Mouse (Mus musculus) liver, embryonic 11.5 days (tissue): Measurements from ENCODE around the gene Npc1l1. TPM values are rescaled to one million over a fixed set of nuclear protein-coding genes. Genes with fewer than 3 reads are reported as not detected.

ENCODE experiments used
- ATAC-seq: fragments of 200-750 bp; cut with Nextera tagmentation; replicated peaks from 2 replicates; pipeline ENCODE4 v1.8.0; 2017; ENCODE audit warnings: moderate number of reproducible peaks, mild to moderate bottlenecking, moderate TSS enrichment, moderate library complexity; ENCODE audit not compliant: low FRiP score
- DNase-seq: peaks from one replicate; pipeline ENCODE4 v3.0.0-alpha.2; 2017; ENCODE audit warnings: low spot score
- H3K27ac ChIP-seq: fragments of 300-500 bp; sonication (generic); 2 replicates; pipeline ENCODE4 v1.5.1; 2014; ENCODE audit warnings: mild to moderate bottlenecking, low read depth, low read length, control low read depth
- H3K27me3 ChIP-seq: fragments of 300-500 bp; sonication (generic); replicated peaks from 2 replicates; pipeline ENCODE4 v1.6.1; 2014; ENCODE audit warnings: low read length, mixed read lengths; ENCODE audit not compliant: control insufficient read depth, insufficient read depth
- H3K36me3 ChIP-seq: fragments of 300-500 bp; sonication (generic); 2 replicates; pipeline ENCODE4 v1.6.1; 2014; ENCODE audit warnings: mild to moderate bottlenecking, low read length, moderate library complexity, mixed read lengths; ENCODE audit not compliant: control insufficient read depth, insufficient read depth
- H3K4me1 ChIP-seq: fragments of 300-500 bp; sonication (generic); replicated peaks from 2 replicates; pipeline ENCODE4 v1.6.1; 2014; ENCODE audit warnings: low read length, mixed read lengths; ENCODE audit not compliant: control insufficient read depth, insufficient read depth
- H3K4me2 ChIP-seq: fragments of 300-500 bp; sonication (generic); 2 replicates; pipeline ENCODE4 v1.6.1; 2014; ENCODE audit warnings: mild to moderate bottlenecking, control low read depth, moderate library complexity
- H3K4me3 ChIP-seq: fragments of 300-500 bp; sonication (generic); 2 replicates; pipeline ENCODE4 v1.5.1; 2014; ENCODE audit warnings: low read depth, low read length, control low read depth
- H3K9ac ChIP-seq: fragments of 300-500 bp; sonication (generic); 2 replicates; pipeline ENCODE4 v1.6.1; 2014; ENCODE audit warnings: low read depth, low read length, control low read depth
- H3K9me3 ChIP-seq: fragments of 300-500 bp; sonication (generic); 2 replicates; pipeline ENCODE4 v1.6.1; 2016; ENCODE audit warnings: low read length, inconsistent platforms, mixed read lengths; ENCODE audit not compliant: control insufficient read depth
- WGBS: fragments of 180-500 bp; shearing (Covaris S2); extraction: QIAGEN DNeasy Blood & Tissue Kit; methylation state at CpG from one replicate; pipeline ENCODE4 v1.1.7; 2014; 5-methylcytosine and 5-hydroxymethylcytosine counted together
- polyA plus RNA-seq: library from polyadenylated mRNA; unstranded; fragments of >200 nt; fragmentation: Nextera tagmentation; extraction: Ambion mirVana; gene quantifications from 2 replicates; pipeline ENCODE4 v1.2.1, GENCODE M21; 2014

Npc1l1 gene
- polyA plus RNA-seq, 1 experiment from 2014 or later = 0.23 TPM

- H3K27ac ChIP-seq = no peak overlapping the region
- no peak overlapping the region for H3K4me2 ChIP-seq
- DNase-seq = no peak
- WGBS = 89% methylated on average over 6 of the region's 6 CpGs
- H3K27me3 ChIP-seq = peaks cover 2% of the 10 kb centered on the region; the same call in 1 of the 2 replicates
- no peak overlapping the region for H3K4me3 ChIP-seq
- ATAC-seq = no peak
- H3K4me1 ChIP-seq = no peaks in the 10 kb centered on the region
- H3K9me3 ChIP-seq = no peaks in the 10 kb centered on the region
- H3K36me3 ChIP-seq = no peaks in the 10 kb centered on the region
- H3K9ac ChIP-seq = no peak overlapping the region
These were observed 10.0 kb downstream of the Npc1l1 start for GRCm38 (mm10) chr11:6219967-6220366.

GRCm38 (mm10) chr11:6218189-6218896, 11.6 kb downstream of the Npc1l1 start:
- H3K4me2 ChIP-seq = no peak overlapping the region
- WGBS = 66% methylated on average over 11 of the region's 11 CpGs

DNA sequence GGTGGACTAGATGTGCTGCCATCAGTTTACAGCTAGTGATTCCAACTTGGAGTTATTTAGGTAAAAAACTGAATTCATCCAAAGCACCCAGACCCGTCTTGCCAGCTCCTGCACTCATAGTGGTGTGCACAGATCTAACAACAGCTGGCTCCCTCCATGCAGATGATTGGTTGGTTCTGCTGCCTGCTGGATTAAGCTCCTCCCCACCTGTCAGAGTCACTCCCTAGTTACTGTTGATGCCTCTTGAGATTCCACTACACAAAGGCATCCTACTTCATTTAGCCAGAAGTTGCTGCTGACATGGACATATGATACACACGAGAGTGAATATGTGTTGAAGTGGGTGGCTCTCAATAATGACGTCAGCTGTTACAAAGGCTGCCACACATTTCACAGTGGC, 13.1 kb downstream of the Npc1l1 start:
- Histone ChIP-seq H3K4me3 (no peak overlapping the region), H3K27me3 (no peaks in the 10 kb centered on the region), H3K9ac (no peak overlapping the region), H3K27ac (no peak overlapping the region), H3K4me1 (no peaks in the 10 kb centered on the region), H3K4me2 (no peak overlapping the region), H3K9me3 (no peaks in the 10 kb centered on the region), H3K36me3 (no peaks in the 10 kb centered on the region)
- ATAC-seq (no peak), DNase-seq (no peak)
- 63% methylated on average over 3 of the region's 3 CpGs for WGBS

More at GRCm38 (mm10) chr11:6218189-6218896, 11.6 kb downstream of the Npc1l1 start:
- no peak overlapping the region for H3K4me3 ChIP-seq
- ATAC-seq (no peak), DNase-seq (no peak)
- no peak overlapping the region for H3K27ac ChIP-seq
- H3K9ac ChIP-seq = no peak overlapping the region
- H3K27me3 ChIP-seq = no peaks in the 10 kb centered on the region
- no peaks in the 10 kb centered on the region for H3K4me1 ChIP-seq
- no peaks in the 10 kb centered on the region for H3K36me3 ChIP-seq
- no peaks in the 10 kb centered on the region for H3K9me3 ChIP-seq

DNA sequence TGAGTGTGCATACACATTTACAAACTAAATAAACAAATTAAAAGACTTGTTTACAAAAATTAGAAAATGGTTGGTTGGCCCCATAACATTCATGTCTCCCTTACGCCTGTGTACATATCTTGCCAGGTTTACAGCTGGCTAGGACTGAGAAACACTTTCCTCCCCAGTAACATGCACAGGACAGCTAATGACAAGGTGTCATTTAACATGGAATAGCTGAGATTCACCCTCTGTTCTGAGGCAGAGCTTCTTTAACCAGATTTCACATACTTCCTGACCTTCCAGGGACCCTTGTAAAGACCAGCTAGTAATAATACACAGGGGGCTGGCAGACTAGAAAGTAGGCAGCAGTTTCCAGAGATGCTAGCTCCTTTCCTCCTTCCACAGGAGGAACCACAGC, 21.8 kb downstream of the Npc1l1 start:
- DNase-seq = no peak
- no peaks in the 10 kb centered on the region for H3K36me3 ChIP-seq
- no peaks in the 10 kb centered on the region for H3K4me1 ChIP-seq
- H3K27me3 ChIP-seq = no peaks in the 10 kb centered on the region
- peaks cover 3% of the 10 kb centered on the region; the same call in 1 of the 2 replicates for H3K9me3 ChIP-seq
- ATAC-seq = no peak
- H3K4me3 ChIP-seq = no peak overlapping the region
- no peak overlapping the region for H3K4me2 ChIP-seq
- H3K9ac ChIP-seq = no peak overlapping the region
- H3K27ac ChIP-seq = no peak overlapping the region
- WGBS = 83% methylated on average over 1 of the region's 1 CpGs

DNA sequence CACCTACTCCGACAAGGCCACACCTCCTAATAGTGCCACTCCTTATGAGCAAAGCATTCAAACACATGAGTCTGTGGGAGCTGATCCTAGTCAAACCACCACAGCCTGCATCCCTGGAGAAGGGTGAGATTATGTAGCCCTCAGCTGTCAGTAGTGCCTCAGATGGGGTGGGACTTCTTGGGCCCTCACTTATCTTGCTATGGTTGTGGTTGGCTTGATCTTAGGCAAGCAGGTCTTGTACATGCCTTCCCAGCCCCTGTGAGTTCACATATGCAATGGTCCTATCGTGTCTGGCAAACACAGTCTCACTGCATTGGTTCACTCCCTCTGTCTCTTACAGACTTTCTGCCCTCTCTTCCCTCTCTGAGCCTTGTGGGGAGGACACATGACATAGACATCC, 22.9 kb downstream of the Npc1l1 start:
- 76% methylated on average over 2 of the region's 2 CpGs for WGBS
- Histone ChIP-seq H3K4me2 (no peak overlapping the region), H3K27me3 (no peaks in the 10 kb centered on the region), H3K9ac (no peak overlapping the region), H3K4me1 (no peaks in the 10 kb centered on the region), H3K9me3 (peaks cover 3% of the 10 kb centered on the region; the same call in 1 of the 2 replicates), H3K27ac (no peak overlapping the region), H3K36me3 (no peaks in the 10 kb centered on the region), H3K4me3 (no peak overlapping the region)
- DNase-seq (no peak), ATAC-seq (no peak)

GRCm38 (mm10) chr11:6200570-6200969, 29.4 kb downstream of the Npc1l1 start:
- H3K27me3 ChIP-seq = no peaks in the 10 kb centered on the region
- H3K9ac ChIP-seq = peak overlapping the region; percentile 92
- peak overlapping the region; percentile 79 for H3K4me2 ChIP-seq
- no peaks in the 10 kb centered on the region for H3K9me3 ChIP-seq
- H3K36me3 ChIP-seq = no peaks in the 10 kb centered on the region
- H3K27ac ChIP-seq = peak overlapping the region; percentile 94; the same call in 1 of the 2 replicates
- peaks cover 12% of the 10 kb centered on the region for H3K4me1 ChIP-seq
- 21% methylated on average over 9 of the region's 9 CpGs for WGBS
- peak overlapping the region; percentile 92 for H3K4me3 ChIP-seq
- ATAC-seq (no peak), DNase-seq (no peak)

DNA sequence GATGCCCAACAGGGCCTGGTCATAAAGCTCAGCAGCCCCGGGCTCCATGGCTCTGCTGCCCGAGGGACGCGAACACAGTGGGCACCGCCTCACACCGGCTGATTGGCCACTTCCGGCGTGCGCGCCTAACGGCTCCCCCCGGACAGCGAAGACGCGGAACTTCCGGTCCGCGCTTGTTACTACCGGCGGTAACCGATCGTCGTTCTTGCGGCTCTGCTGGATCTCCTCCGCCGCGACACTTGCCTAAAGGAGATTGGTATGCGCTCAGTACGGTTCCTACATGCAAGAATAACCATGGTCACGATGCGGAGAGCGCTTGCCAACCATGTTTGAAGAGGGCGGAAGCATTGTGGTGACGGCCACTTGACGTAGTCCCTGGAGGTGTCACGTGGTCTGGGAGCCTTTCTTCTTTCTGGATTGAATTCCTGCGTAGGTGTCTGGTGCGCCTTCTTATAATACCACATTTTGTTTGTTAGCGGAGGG, 29.8 kb downstream of the Npc1l1 start, which contains the start of gene Nudcd3:
Gene Nudcd3 (minus strand): TSS at position 329 of the 483 bp plus-strand sequence.
- Histone ChIP-seq H3K4me1 (peaks cover 12% of the 10 kb centered on the region), H3K9me3 (no peaks in the 10 kb centered on the region), H3K27me3 (no peaks in the 10 kb centered on the region), H3K4me2 (peak within 1 kb of the TSS; percentile 79), H3K27ac (peak within 1 kb of the TSS; percentile 94), H3K36me3 (no peaks in the 10 kb centered on the region), H3K9ac (peak within 1 kb of the TSS; percentile 92), H3K4me3 (peak within 1 kb of the TSS; percentile 92)
- peak; percentile 94 for ATAC-seq
- peak; percentile 92 for DNase-seq
- under 1% methylated on average over 39 of the region's 39 CpGs for WGBS

DNA sequence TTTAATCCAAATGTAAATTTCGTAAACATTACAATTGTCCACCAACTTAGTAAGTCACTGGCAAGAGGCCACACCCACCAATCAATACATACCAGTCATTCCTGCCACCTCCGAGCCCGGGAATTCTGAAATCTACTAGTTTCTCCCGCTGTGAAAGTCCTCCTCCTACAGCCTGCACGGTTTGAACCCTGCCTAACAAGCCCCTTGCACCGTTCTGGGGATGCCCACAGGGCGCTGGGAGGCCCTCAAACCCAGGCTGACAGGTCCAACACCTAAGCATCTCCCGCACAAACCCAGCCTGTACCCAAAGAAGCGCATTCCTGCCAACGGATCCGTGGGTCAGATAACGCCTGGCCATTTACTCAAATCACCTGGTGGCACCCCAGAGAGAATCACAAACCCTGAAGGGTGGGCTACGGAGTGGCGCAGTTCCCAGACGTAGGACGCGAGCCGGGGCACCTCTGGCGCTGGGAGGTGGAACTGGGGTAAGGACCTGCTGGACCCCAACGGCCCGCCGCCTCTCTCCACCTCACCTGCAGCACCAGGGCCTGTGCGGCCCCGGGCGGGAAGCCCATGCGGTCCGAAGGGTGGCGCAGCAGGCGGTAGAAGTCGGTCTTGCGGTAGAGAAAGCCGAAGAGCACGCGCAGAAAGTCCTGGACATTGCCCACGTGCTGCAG, 30.4 kb downstream of the Npc1l1 start, which contains the start of gene A730071L15Rik:
Gene A730071L15Rik (plus strand): TSS at position 620 of the 677 bp plus-strand sequence.
- Histone ChIP-seq H3K27me3 (no peaks in the 10 kb centered on the region), H3K4me1 (peaks cover 12% of the 10 kb centered on the region), H3K36me3 (no peaks in the 10 kb centered on the region), H3K4me2 (peak within 1 kb of the TSS; percentile 79), H3K4me3 (peak within 1 kb of the TSS; percentile 92), H3K27ac (peak within 1 kb of the TSS; percentile 94), H3K9me3 (no peaks in the 10 kb centered on the region), H3K9ac (peak within 1 kb of the TSS; percentile 92)
- 1% methylated on average over 35 of the region's 35 CpGs for whole genome bisulfite sequencing
- ATAC-seq = peak; percentile 68
- DNase-seq = no peak
